Mouse (Mus musculus): ENCODE results near the gene Rsrc2. TPM values are rescaled to one million over a fixed set of nuclear protein-coding genes. Genes with fewer than 3 reads are reported as not detected.
"Not testable (repeated sequence)": the region's sequence is repeated elsewhere in the genome, so short reads cannot be mapped to it uniquely, and the experiment has no call there.

The Rsrc2 gene
- 10 to 100 TPM; 65.4 to 76.6 TPM for total RNA-seq (2021)
- long read RNA-seq, experiment 1, transcript Rsrc2-208 (10 exons, 1,595 nt) = major isoform, 10 of 21 reads
- long read RNA-seq, experiment 1, partial matches to known transcripts = 0 of 21 reads
- long read RNA-seq, experiment 1, other reads (novel, unspliced or antisense) = 7 of 21 reads
- long read RNA-seq, experiment 2, transcript Rsrc2-208 (10 exons, 1,595 nt) = major isoform, 33 of 56 reads
- long read RNA-seq, experiment 2, partial matches to known transcripts = 7 of 56 reads
- long read RNA-seq, experiment 2, other reads (novel, unspliced or antisense) = 13 of 56 reads

GRCm38 (mm10) chr5:123749065-123750064, at the start of gene Rsrc2, which contains the start of gene Kntc1:
Gene Rsrc2, minus strand, starts transcription at chr5:123749414.
Gene Kntc1, plus strand, starts transcription at chr5:123749716.
- DNase-seq (ENCODE audit: low spot score in 2 of 2) = peak; percentile 97

DNA sequence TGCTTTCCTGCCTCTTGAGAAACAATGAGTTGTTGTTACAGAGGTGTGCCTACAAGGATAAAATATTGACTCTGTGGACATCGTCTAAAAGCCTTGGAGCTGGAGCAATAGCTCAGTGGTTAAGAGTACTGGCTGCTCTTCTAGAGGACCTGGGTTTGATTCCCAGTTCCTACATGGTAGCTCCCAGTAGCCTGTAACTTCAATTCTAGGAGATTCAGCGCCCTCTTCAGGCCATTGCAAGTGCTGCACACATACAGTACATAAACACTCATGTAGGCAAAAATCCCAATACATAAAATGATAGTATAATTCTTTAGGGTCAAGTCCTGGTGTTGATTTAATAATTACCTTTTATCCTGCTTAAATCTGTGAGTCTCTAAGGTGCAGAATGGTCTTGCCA, 43.9 kb upstream of the Rsrc2 start:
- DNase-seq (ENCODE audit: low spot score in 2 of 2) = no peak

DNA sequence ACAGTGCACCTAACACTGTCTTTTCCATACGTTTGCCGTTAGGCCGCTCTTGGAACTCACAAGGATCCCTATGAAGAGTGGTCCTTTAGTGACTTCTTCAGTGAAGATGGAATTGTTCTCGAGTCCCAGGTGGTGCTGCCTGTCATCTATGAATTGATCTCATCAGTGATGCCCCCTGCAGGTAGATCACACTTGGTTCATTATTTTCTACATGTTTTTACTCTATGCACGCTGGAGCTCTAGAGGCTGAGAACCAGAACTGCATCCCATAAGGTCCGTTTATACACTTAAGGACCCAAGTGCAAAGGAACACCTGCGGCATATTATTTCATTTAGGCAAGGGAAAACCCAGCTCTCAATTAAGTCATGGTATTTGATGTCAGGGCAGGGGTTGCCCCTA, 39.8 kb upstream of the Rsrc2 start:
- no peak for DNase-seq (ENCODE audit: low spot score in 2 of 2)

- no peak for DNase-seq (ENCODE audit: low spot score in 2 of 2)
Observed at GRCm38 (mm10) chr5:123781864-123782263, 32.6 kb upstream of the Rsrc2 start.

DNA sequence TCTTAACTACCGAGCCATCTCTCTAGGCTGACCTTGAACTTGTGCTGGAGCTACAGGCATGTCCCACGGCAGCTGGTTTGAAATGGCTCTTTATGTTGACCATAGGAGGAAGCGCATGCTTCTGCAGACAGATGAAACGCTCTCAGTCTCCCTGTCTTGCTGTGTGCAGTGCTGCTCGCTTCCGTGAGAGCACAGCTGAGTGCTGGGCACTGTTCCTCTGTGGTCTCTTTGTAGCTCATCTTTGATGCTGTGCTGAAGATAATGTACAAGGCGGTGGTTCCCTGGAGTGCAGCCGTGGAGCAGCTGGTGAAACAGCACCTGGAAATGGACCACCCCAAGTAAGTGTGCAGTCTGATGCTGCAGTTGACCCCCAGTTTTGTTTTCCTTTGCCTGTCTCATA, 31.5 kb upstream of the Rsrc2 start:
- DNase-seq (ENCODE audit: low spot score in 2 of 2) = no peak

GRCm38 (mm10) chr5:123773441-123773840, 24.2 kb upstream of the Rsrc2 start:
- DNase-seq (ENCODE audit: low spot score in 2 of 2) = no peak

DNA sequence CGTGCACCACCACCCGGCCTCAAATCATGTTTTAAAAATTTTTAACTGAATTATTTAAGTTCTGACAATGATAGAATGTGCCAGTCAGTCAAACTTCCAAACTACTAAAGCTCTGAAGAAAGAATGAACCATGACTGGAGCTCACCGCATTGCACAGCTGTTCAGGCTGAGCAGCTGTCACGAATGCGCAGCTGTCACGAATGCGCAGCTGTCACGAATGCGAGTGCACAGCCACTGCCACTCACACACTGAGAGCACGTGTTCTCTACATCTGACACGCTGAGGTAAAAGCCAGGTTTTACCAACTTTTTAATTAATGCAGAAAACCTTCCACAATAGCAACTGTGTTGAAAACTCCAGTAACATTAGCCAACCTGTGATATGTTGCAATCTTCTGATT, 17.2 kb upstream of the Rsrc2 start:
- DNase-seq (ENCODE audit: low spot score in 2 of 2) = not testable (repeated sequence)

- DNase-seq (ENCODE audit: low spot score in 2 of 2) = no peak
Observed at GRCm38 (mm10) chr5:123765506-123765905, 16.3 kb upstream of the Rsrc2 start.

- no peak for DNase-seq (ENCODE audit: low spot score in 2 of 2)
Observed at GRCm38 (mm10) chr5:123748339-123749064, 712 bp downstream of the Rsrc2 start.

- no peak for DNase-seq (ENCODE audit: low spot score in 2 of 2)
Observed at GRCm38 (mm10) chr5:123747604-123748003, 1.6 kb downstream of the Rsrc2 start.

DNA sequence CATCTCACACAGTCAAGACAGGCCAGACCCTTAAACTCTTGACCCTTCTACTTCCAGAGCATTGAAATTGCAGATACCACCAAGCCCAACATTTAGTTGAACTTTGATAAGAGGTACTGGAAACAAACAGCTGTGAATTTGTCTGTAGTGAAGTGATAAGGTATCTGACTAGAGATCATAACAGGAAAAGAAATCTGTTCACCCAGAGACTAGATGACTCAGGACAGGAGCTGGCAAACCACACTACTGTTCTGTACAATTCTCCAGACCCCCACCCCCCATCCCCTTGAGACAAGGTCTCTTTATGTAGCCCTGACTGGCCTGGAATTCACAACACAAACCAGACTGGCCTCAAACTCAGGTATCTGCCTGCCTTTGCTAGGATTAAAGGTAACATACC, 3.0 kb downstream of the Rsrc2 start:
- DNase-seq (ENCODE audit: low spot score in 2 of 2) = no peak

GRCm38 (mm10) chr5:123744358-123744757, 4.9 kb downstream of the Rsrc2 start:
- DNase-seq (ENCODE audit: low spot score in 2 of 2) = no peak

GRCm38 (mm10) chr5:123730981-123731380, 18.2 kb downstream of the Rsrc2 start:
- no peak for DNase-seq (ENCODE audit: low spot score in 2 of 2)

DNA sequence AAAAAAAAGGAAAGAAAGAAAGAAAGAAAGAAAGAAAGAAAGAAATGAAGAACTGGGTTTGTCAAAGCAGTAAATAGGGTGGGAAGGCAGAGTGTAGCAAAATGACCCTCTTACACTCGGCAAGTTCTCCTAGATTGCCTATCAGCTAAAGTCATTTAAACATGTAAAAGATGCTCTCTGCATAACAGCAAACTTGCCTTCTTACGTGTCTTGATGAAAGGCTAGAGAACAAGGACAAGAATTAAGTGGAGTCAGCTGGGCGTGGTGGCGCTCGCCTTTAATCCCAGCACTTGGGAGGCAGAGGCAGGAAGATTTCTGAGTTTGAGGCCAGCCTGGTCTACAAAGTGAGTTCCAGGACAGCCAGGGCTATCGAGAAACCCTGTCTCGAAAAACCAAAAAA, 25.4 kb downstream of the Rsrc2 start:
- DNase-seq (ENCODE audit: low spot score in 2 of 2) = not testable (repeated sequence)

- DNase-seq (ENCODE audit: low spot score in 2 of 2) = peak; percentile 80 to 88
Observed at GRCm38 (mm10) chr5:123720328-123721311, 28.6 kb downstream of the Rsrc2 start, which contains the start of gene Zcchc8. Gene Zcchc8, minus strand, starts transcription at chr5:123721100.

- no peak for DNase-seq (ENCODE audit: low spot score in 2 of 2)
Observed at GRCm38 (mm10) chr5:123714622-123715021, 34.6 kb downstream of the Rsrc2 start.

- no peak for DNase-seq (ENCODE audit: low spot score in 2 of 2)
Observed at GRCm38 (mm10) chr5:123713782-123714181, 35.4 kb downstream of the Rsrc2 start.

- DNase-seq (ENCODE audit: low spot score in 2 of 2) = no peak
Observed at GRCm38 (mm10) chr5:123709571-123709970, 39.6 kb downstream of the Rsrc2 start.

GRCm38 (mm10) chr5:123708598-123708997, 40.6 kb downstream of the Rsrc2 start:
- DNase-seq (ENCODE audit: low spot score in 2 of 2) = no peak

GRCm38 (mm10) chr5:123700625-123701024, 48.6 kb downstream of the Rsrc2 start:
- peak in 1 of 2 experiments; percentile 41 for DNase-seq (ENCODE audit: low spot score in 2 of 2)

All from adrenal gland, adult 18-20 months (tissue).